Mouse (Mus musculus): ENCODE measurements around the gene Trappc3l. TPM values are rescaled to one million over a fixed set of nuclear protein-coding genes. Genes with fewer than 3 reads are reported as not detected.

Trappc3l gene
- polyA plus RNA-seq, 2 experiments from 2014 or later = not detected

Other genes starting within 250 kb of the Trappc3l start
- not detected for gene Sult3a1, start 179.9 kb upstream of the Trappc3l start, polyA plus RNA-seq (2017; shearing (Covaris generic))
- not detected for gene Rsph4a, start 132.5 kb upstream of the Trappc3l start, polyA plus RNA-seq (2017; shearing (Covaris generic))
- gene Zup1, start 86.3 kb upstream of the Trappc3l start, polyA plus RNA-seq (2017; shearing (Covaris generic)) = 10 to 100 TPM; 48.4 to 76.4 TPM
- gene Rwdd1, start 18.0 kb upstream of the Trappc3l start, polyA plus RNA-seq (2017; shearing (Covaris generic)) = 100 to 1,000 TPM in 1 of 2 experiments, 10 to 100 TPM in 1; 99.2 to 106 TPM
- gene Calhm4, start 6.7 kb downstream of the Trappc3l start, polyA plus RNA-seq (2017; shearing (Covaris generic)) = not detected
- gene Calhm5, start 58.9 kb downstream of the Trappc3l start, polyA plus RNA-seq (2017; shearing (Covaris generic)) = not detected
- 10 to 100 TPM; 25.0 to 41.7 TPM for gene Calhm6, start 90.4 kb downstream of the Trappc3l start, polyA plus RNA-seq (2017; shearing (Covaris generic))
- gene Dse, start 170.1 kb downstream of the Trappc3l start, polyA plus RNA-seq (2017; shearing (Covaris generic)) = 1 to 10 TPM; 1.0 to 2.0 TPM
- gene Tspyl1, start 244.6 kb downstream of the Trappc3l start, polyA plus RNA-seq (2017; shearing (Covaris generic)) = 10 to 100 TPM; 37.1 to 45.4 TPM

Measured in activated CD4-positive, CD25-positive, alpha-beta regulatory T cell, adult 4 months (primary cell).